Mouse (Mus musculus) limb, embryonic 14.5 days (tissue): ENCODE data around the gene Slc18b1. TPM values are rescaled to one million over a fixed set of nuclear protein-coding genes. Genes with fewer than 3 reads are reported as not detected.

ENCODE experiments used
- ATAC-seq: fragments of 200-750 bp; cut with Nextera tagmentation; 2 replicates; pipeline ENCODE4 v1.8.0; 2017; ENCODE audit warnings: low read depth, moderate number of reproducible peaks, moderate TSS enrichment; ENCODE audit not compliant: low FRiP score
- DNase-seq: peaks from one replicate; pipeline ENCODE4 v3.0.0-alpha.2; 2015; ENCODE audit warnings: low spot score
- H3K27ac ChIP-seq: fragments of 300-500 bp; sonication (generic); replicated peaks from 2 replicates; pipeline ENCODE4 v1.5.1; 2014; ENCODE audit warnings: low read depth, mild to moderate bottlenecking, low read length, moderate library complexity, mixed read lengths
- H3K27me3 ChIP-seq: fragments of 300-500 bp; sonication (generic); 2 replicates; pipeline ENCODE4 v1.6.1; 2014; ENCODE audit warnings: low read length, mixed read lengths; ENCODE audit not compliant: control insufficient read depth, insufficient read depth
- H3K36me3 ChIP-seq: fragments of 300-500 bp; sonication (generic); 2 replicates; pipeline ENCODE4 v1.6.1; 2014; ENCODE audit warnings: mild to moderate bottlenecking, low read length, moderate library complexity, mixed read lengths; ENCODE audit not compliant: control insufficient read depth, insufficient read depth
- H3K4me1 ChIP-seq: fragments of 300-500 bp; sonication (generic); 2 replicates; pipeline ENCODE4 v1.6.1; 2014; ENCODE audit warnings: antibody characterized with exemption, low read length, mixed read lengths; ENCODE audit not compliant: control insufficient read depth, insufficient read depth
- H3K4me2 ChIP-seq: fragments of 300-500 bp; sonication (generic); replicated peaks from 2 replicates; pipeline ENCODE4 v1.6.1; 2014; ENCODE audit warnings: low read depth, mild to moderate bottlenecking, low read length, moderate library complexity; ENCODE audit not compliant: severe bottlenecking
- H3K4me3 ChIP-seq: fragments of 300-500 bp; sonication (generic); replicated peaks from 2 replicates; pipeline ENCODE4 v1.5.1; 2014; ENCODE audit warnings: low read length
- H3K9ac ChIP-seq: fragments of 300-500 bp; sonication (generic); 2 replicates; pipeline ENCODE4 v1.6.1; 2014; ENCODE audit warnings: mild to moderate bottlenecking, low read depth, low read length, moderate library complexity; ENCODE audit not compliant: severe bottlenecking
- H3K9me3 ChIP-seq: fragments of 300-500 bp; sonication (generic); 2 replicates; pipeline ENCODE4 v1.6.1; 2016; ENCODE audit warnings: low read length; ENCODE audit not compliant: control insufficient read depth
- POLR2A ChIP-seq: fragments of 200-500 bp; IDR thresholded peaks from 2 replicates; pipeline ENCODE4 v1.8.0; 2012; ENCODE audit warnings: inconsistent platforms, mild to moderate bottlenecking, moderate library complexity, borderline replicate concordance; ENCODE audit not compliant: insufficient read depth, insufficient read length; ENCODE audit errors: extremely low read depth
- WGBS: fragments of 180-500 bp; shearing (Covaris S2); extraction: QIAGEN DNeasy Blood & Tissue Kit; methylation state at CpG from one replicate; pipeline ENCODE4 v1.1.7; 2014; 5-methylcytosine and 5-hydroxymethylcytosine counted together
- polyA plus RNA-seq, 2 experiments: library from polyadenylated mRNA; depleted of rRNA in 1 of 2; stranded (reverse) in 1 of 2; unstranded in 1 of 2; fragments of >200 nt; fragmentation: Nextera tagmentation in 1 of 2; extraction: Ambion mirVana in 1 of 2; gene quantifications; 2 replicates each; pipeline versions ENCODE4 v1.2.1 to v1.2.3; 2012 to 2014

Slc18b1 gene
- polyA plus RNA-seq, 2 experiments, result 16.1 to 23.8 TPM

DNA sequence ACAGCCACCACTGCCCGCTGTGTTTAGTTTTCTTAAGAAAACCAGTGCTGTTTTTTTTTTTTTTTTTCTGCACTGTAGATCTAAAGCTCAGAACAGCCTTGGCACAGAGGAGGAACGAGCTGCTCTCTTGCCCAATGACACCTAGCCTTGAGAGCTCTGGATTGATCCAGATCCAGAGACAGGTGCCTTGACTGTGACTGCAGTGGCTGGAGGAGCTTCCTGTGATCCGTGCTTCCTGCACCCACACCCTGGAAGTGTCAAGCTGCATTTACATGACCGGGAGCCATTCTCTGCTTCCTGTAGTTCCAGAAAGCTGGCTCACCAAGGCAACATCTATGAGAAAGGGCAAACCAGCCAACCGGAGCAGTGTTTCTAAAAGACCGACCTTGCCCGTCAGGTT is 29.7 kb downstream of the Slc18b1 start:
- 88% methylated on average over 7 of the region's 7 CpGs for WGBS
- peaks cover 49% of the 10 kb centered on the region for H3K36me3 ChIP-seq
- ATAC-seq, result no peak

DNA sequence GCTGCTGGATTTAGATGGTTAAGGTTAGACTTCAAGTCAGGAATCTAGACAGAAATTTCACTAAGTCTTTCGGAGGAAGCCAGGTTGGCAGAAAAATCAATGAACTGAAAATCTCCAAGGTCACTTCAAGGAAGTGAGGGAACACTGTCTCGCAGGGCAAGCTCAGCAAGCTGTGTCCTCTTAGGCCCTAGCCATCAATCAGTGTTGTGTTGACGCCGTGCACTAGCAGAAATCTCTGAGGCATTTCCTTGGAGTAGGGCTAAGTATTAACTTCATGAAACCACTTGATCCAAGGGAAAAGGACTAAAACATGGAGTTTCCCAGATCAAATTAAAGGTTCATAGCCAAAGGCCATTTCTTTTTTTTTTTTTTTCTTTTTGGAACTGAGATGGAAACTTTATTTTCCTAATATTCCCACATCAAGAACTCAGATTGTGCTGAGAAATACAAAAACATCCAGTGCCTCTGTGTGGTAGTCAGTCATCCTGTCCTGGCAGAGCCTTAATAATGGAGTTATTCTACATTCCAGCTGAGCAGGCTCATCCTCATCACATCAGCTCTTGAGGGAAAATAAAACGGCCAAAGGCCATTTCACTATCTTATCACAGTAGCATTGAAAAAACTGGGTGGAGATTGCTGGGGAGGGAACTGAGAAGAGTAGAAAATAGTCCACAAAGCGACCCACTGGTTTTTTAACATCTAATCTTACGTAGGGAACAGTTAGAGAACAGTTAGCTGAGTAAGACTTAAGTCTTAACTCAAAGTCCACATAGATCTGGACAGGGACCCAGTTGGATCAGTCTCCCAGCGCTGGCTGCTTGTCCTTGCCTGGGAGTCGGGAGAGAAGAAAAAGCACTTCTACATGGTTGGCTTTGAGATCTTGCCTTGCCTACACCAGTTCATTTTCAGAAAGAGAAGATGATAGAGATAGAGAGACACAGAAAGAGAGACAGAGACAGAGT is 39.5 kb downstream of the Slc18b1 start:
- Histone ChIP-seq H3K27me3 (no peaks in the 10 kb centered on the region), H3K4me3 (no peak overlapping the region), H3K9me3 (no peaks in the 10 kb centered on the region), H3K4me2 (no peak overlapping the region), H3K4me1 (no peaks in the 10 kb centered on the region), H3K27ac (no peak overlapping the region), H3K36me3 (no peaks in the 10 kb centered on the region), H3K9ac (no peak overlapping the region)
- 79% methylated on average over 9 of the region's 9 CpGs for WGBS
- ATAC-seq, result no peak
- no peak for DNase-seq
- no peak for TF ChIP-seq POLR2A

More for the DNA sequence above, 29.7 kb downstream of the Slc18b1 start:
- H3K4me1 ChIP-seq, result no peaks in the 10 kb centered on the region
- no peak overlapping the region for H3K4me2 ChIP-seq
- no peak for DNase-seq
- H3K9me3 ChIP-seq, result no peaks in the 10 kb centered on the region
- no peak overlapping the region for H3K9ac ChIP-seq
- H3K27ac ChIP-seq, result no peak overlapping the region
- no peaks in the 10 kb centered on the region for H3K27me3 ChIP-seq
- H3K4me3 ChIP-seq, result no peak overlapping the region
- TF ChIP-seq POLR2A, result no peak

DNA sequence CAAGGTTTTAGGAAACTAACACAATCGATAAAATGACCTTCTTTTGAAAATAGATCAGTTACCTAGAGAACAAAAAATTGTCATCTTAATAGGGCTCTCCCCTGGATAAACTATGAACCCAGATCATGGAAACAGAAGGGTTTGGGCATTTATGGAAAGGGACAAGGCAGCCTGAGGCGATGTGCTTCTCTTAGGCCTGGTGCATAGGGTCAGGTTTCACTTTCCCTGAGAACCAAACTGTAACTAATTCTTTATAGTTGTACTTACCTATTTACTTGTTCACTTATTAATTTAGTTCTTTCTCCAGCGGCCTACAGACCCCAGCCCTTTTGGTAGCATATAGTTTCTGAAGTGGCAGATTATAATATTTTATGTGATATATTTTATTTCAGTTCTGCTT is 40.3 kb downstream of the Slc18b1 start:
- Histone ChIP-seq H3K36me3 (no peaks in the 10 kb centered on the region), H3K4me1 (no peaks in the 10 kb centered on the region), H3K9me3 (no peaks in the 10 kb centered on the region), H3K27ac (no peak overlapping the region), H3K4me3 (no peak overlapping the region), H3K4me2 (no peak overlapping the region), H3K9ac (no peak overlapping the region), H3K27me3 (no peaks in the 10 kb centered on the region)
- WGBS, result 53% methylated on average over 3 of the region's 3 CpGs
- DNase-seq, result no peak
- no peak for TF ChIP-seq POLR2A
- ATAC-seq, result no peak

DNA sequence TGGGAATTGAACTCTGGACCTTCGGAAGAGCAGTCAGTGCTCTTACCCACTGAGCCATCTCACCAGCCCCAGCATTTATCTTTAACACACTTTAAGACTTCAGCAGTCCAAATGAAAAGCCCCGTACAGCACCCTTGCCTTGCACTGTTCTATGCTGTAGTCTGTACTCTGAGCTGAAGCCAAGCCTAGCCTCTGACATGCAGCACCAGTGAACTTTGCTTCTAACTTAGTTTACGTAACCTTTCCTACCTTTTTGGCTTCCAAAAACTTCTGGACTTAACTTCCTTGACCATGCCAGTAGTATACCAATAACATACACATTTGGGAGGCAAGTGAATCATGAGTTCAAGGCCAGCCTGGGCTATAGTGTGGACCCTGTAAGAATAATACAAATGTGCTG is 42.1 kb downstream of the Slc18b1 start:
- no peak overlapping the region for H3K27ac ChIP-seq
- no peak overlapping the region for H3K4me3 ChIP-seq
- no peak for ATAC-seq
- TF ChIP-seq POLR2A, result no peak
- no peak overlapping the region for H3K9ac ChIP-seq
- H3K4me2 ChIP-seq, result no peak overlapping the region
- no peaks in the 10 kb centered on the region for H3K36me3 ChIP-seq
- no peaks in the 10 kb centered on the region for H3K27me3 ChIP-seq
- H3K4me1 ChIP-seq, result no peaks in the 10 kb centered on the region
- 92% methylated on average over 3 of the region's 3 CpGs for WGBS
- no peak for DNase-seq
- no peaks in the 10 kb centered on the region for H3K9me3 ChIP-seq

DNA sequence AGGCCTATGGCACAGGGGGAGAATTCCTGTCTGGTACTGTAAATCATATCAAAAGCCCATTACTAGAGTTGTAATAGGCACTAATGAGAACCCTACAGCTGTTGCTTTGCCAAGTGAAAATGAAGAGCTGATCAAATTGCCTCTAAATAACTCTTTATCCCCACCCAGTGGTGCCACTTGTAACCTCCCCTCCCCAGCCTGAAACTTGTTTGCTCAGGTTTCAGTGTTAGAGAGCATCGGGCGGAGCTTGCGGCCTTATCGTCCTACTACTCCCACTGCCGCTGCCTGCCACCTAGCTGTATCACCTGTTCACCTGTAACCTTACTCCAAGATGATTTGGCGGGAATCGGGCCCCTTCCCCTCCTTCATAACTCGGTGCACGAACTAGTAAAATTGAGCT is 42.6 kb downstream of the Slc18b1 start:
- H3K27me3 ChIP-seq, result no peaks in the 10 kb centered on the region
- H3K4me1 ChIP-seq, result no peaks in the 10 kb centered on the region
- ATAC-seq (no peak), DNase-seq (peak; percentile 22)
- no peak overlapping the region for H3K4me2 ChIP-seq
- H3K4me3 ChIP-seq, result no peak overlapping the region
- no peak overlapping the region for H3K27ac ChIP-seq
- WGBS, result 43% methylated on average over 9 of the region's 9 CpGs
- H3K9me3 ChIP-seq, result no peaks in the 10 kb centered on the region
- H3K9ac ChIP-seq, result no peak overlapping the region
- no peak for TF ChIP-seq POLR2A
- H3K36me3 ChIP-seq, result no peaks in the 10 kb centered on the region
